Mouse (Mus musculus) leukemia stem cell, adult 10-12 weeks (primary cell): ENCODE results near the gene Hhex. TPM values are rescaled to one million over a fixed set of nuclear protein-coding genes. Genes with fewer than 3 reads are reported as not detected.

Experiments used
- polyA plus RNA-seq: library from polyadenylated mRNA; stranded (reverse); fragments of >175 nt; gene quantifications from 2 replicates; pipeline ENCODE4 v1.2.3, GENCODE M21; 2012; ENCODE audit warnings: low replicate concordance

Gene Hhex
- polyA plus RNA-seq = 184 and 366 TPM in 2 replicates

GRCm38 (mm10) chr19:37434263-37434951 lies at the start of gene Hhex:
Gene Hhex (plus strand): TSS chr19:37434810.

Other genes with a start within 250 kb of the Hhex start
- 154 and 161 TPM in 2 replicates for gene March5, start 227.3 kb upstream of the Hhex start, polyA plus RNA-seq
- gene Cpeb3, start 226.2 kb upstream of the Hhex start, polyA plus RNA-seq = 10.9 and 23.6 TPM in 2 replicates
- gene Ide, start 97.0 kb upstream of the Hhex start, polyA plus RNA-seq = 2.5 and 8.6 TPM in 2 replicates
- gene Kif11, start 58.4 kb upstream of the Hhex start, polyA plus RNA-seq = 3.0 and 8.5 TPM in 2 replicates
- 11.7 and 18.7 TPM in 2 replicates for gene Exoc6, start 115.6 kb downstream of the Hhex start, polyA plus RNA-seq